In genomic region chr13:34642941-34643875, GRCm38 (mm10) we compare ENCODE assay signal across 8 mouse cellular contexts. TPM values are rescaled to one million over a fixed set of nuclear protein-coding genes. Genes with fewer than 3 reads are reported as not detected.
DNase-seq lines count a peak whose midpoint lies in the region; ATAC-seq and TF ChIP-seq lines count a peak whose summit lies in the region.

No protein-coding gene starts in this region.

- 26% methylated on average over 7 of the region's 7 CpGs for WGBS in liver, embryonic 12.5 days (ENCODE audit: insufficient replicate concordance)
- 29% methylated on average over 7 of the region's 7 CpGs for WGBS in embryonic facial prominence, embryonic 10.5 days
- WGBS in liver, postnatal 0 days (ENCODE audit: insufficient replicate concordance) = 31% methylated on average over 7 of the region's 7 CpGs

- TF ChIP-seq CTCF in liver, postnatal 0 days (IDR thresholded peaks at IDR 0.05; ENCODE audit: low read depth) = peak; percentile 93

- DNase-seq in liver = peak; percentile 70
- DNase-seq in adrenal gland, adult 18-20 months (ENCODE audit: low spot score in 2 of 2) = peak; percentile 70 to 71
- DNase-seq in embryonic facial prominence, embryonic 10.5 days (ENCODE audit: low spot score) = peak; percentile 79
- peak; percentile 74 for DNase-seq in induced T-regulatory cell, adult 2 months (ENCODE audit: low read depth)
- DNase-seq in liver, postnatal 0 days = peak; percentile 81
- DNase-seq in retina, postnatal 1 day = peak; percentile 78

- H3K9me3 ChIP-seq in liver, embryonic 12.5 days (replicated peaks) = no peaks in the 10 kb centered on the region
- H3K9me3 ChIP-seq in embryonic facial prominence, embryonic 10.5 days = no peaks in the 10 kb centered on the region
- H3K9me3 ChIP-seq in liver, postnatal 0 days (ENCODE audit: low read length) = no peaks in the 10 kb centered on the region

- peaks cover 2% of the 10 kb centered on the region for H3K27me3 ChIP-seq in liver, embryonic 12.5 days (replicated peaks)
- H3K27me3 ChIP-seq in embryonic facial prominence, embryonic 10.5 days (replicated peaks; ENCODE audit: low read depth, poor library complexity, severe bottlenecking) = 0 out of 2 replicates have a peak, but pooled peaks cover 2% of the 10 kb centered on the region
- H3K27me3 ChIP-seq in liver, postnatal 0 days (ENCODE audit: insufficient read depth, low read length) = no peaks in the 10 kb centered on the region

- no peak for ATAC-seq in liver, embryonic 12.5 days
- no peak for ATAC-seq in liver, postnatal 0 days
- ATAC-seq in monocyte, adult 5-6 weeks (replicated peaks; ENCODE audit: insufficient number of reproducible peaks, low FRiP score, low TSS enrichment, poor library complexity, severe bottlenecking) = no peak

- TF ChIP-seq EP300 in liver, postnatal 0 days (IDR thresholded peaks at IDR 0.05; ENCODE audit: low read depth) = no peak

- no peak overlapping the region for H3K9ac ChIP-seq in liver, embryonic 12.5 days
- H3K9ac ChIP-seq in liver, postnatal 0 days (replicated peaks) = no peak overlapping the region

- H3K4me2 ChIP-seq in liver, embryonic 12.5 days = no peak overlapping the region
- H3K4me2 ChIP-seq in liver, postnatal 0 days (ENCODE audit: low read depth, low read length) = no peak overlapping the region

- peaks cover 3% of the 10 kb centered on the region; the same call in 1 of the 2 replicates for H3K4me1 ChIP-seq in liver, embryonic 12.5 days
- peaks cover 13% of the 10 kb centered on the region for H3K4me1 ChIP-seq in embryonic facial prominence, embryonic 10.5 days
- H3K4me1 ChIP-seq in liver, postnatal 0 days (ENCODE audit: insufficient read depth) = peaks cover 15% of the 10 kb centered on the region

- peaks cover 6% of the 10 kb centered on the region for H3K36me3 ChIP-seq in liver, embryonic 12.5 days
- H3K36me3 ChIP-seq in embryonic facial prominence, embryonic 10.5 days (replicated peaks) = no peaks in the 10 kb centered on the region
- peaks cover 9% of the 10 kb centered on the region; the same call in 1 of the 2 replicates for H3K36me3 ChIP-seq in liver, postnatal 0 days (replicated peaks; ENCODE audit: insufficient read depth, low read length)

- no peak overlapping the region for H3K27ac ChIP-seq in liver, embryonic 12.5 days
- no peak overlapping the region; the same call in 1 of the 2 replicates for H3K27ac ChIP-seq in embryonic facial prominence, embryonic 10.5 days (replicated peaks)
- H3K27ac ChIP-seq in liver, postnatal 0 days (ENCODE audit: low read depth) = no peak overlapping the region

- H3K4me3 ChIP-seq in liver, embryonic 12.5 days = no peak overlapping the region
- no peak overlapping the region for H3K4me3 ChIP-seq in embryonic facial prominence, embryonic 10.5 days
- H3K4me3 ChIP-seq in liver, postnatal 0 days (ENCODE audit: low read depth, low read length) = no peak overlapping the region

RNA-seq across cellular contexts. Expression of gene Pxdc1, which starts 10.1 kb away (rescaled TPM):
- polyA plus RNA-seq in liver, embryonic 12.5 days (2016; fragmentation: Nextera tagmentation; extraction: Ambion mirVana) = 10.6 and 12.8 TPM in 2 replicates
- 10 to 100 TPM in 1 of 2 experiments, 1 to 10 TPM in 1; 4.3 to 12.2 TPM for total RNA-seq in adrenal gland, adult 18-20 months (2021)
- 4.1 TPM in 2 replicates for polyA plus RNA-seq in embryonic facial prominence, embryonic 10.5 days (2016; fragmentation: Nextera tagmentation; extraction: Ambion mirVana)
- polyA plus RNA-seq in liver, postnatal 0 days (2015; fragmentation: Nextera tagmentation; extraction: Ambion mirVana) = 24.8 and 27.7 TPM in 2 replicates
- total RNA-seq in monocyte, adult 5-6 weeks (2017) = 1.7 to 4.9 TPM (median 2.8 TPM) in 3 replicates
